Mouse (Mus musculus) liver, postnatal 0 days (tissue): ENCODE measurements around the gene B3gnt7. TPM values are rescaled to one million over a fixed set of nuclear protein-coding genes. Genes with fewer than 3 reads are reported as not detected.

ENCODE experiments used
- ATAC-seq: fragments of 200-750 bp; cut with Nextera tagmentation; 2 replicates; pipeline ENCODE4 v1.8.0; 2017; ENCODE audit warnings: mild to moderate bottlenecking, moderate library complexity
- DNase-seq: peaks from one replicate; pipeline ENCODE4 v3.0.0-alpha.2; 2016
- H3K27ac ChIP-seq: fragments of 300-500 bp; sonication (generic); 2 replicates; pipeline ENCODE4 v1.5.1; 2014; ENCODE audit warnings: antibody characterized with exemption, moderate library complexity, mild to moderate bottlenecking, low read depth
- H3K27me3 ChIP-seq: fragments of 300-500 bp; sonication (generic); 2 replicates; pipeline ENCODE4 v1.6.1; 2014; ENCODE audit warnings: low read length, control low read depth, mixed read lengths; ENCODE audit not compliant: insufficient read depth
- H3K36me3 ChIP-seq: fragments of 300-500 bp; sonication (generic); replicated peaks from 2 replicates; pipeline ENCODE4 v1.6.1; 2014; ENCODE audit warnings: mild to moderate bottlenecking, control low read depth, low read length, moderate library complexity, mixed read lengths; ENCODE audit not compliant: insufficient read depth
- H3K4me1 ChIP-seq: fragments of 300-500 bp; sonication (generic); 2 replicates; pipeline ENCODE4 v1.6.1; 2014; ENCODE audit warnings: antibody characterized with exemption, mild to moderate bottlenecking, control low read depth; ENCODE audit not compliant: insufficient read depth
- H3K4me2 ChIP-seq: fragments of 300-500 bp; sonication (generic); 2 replicates; pipeline ENCODE4 v1.6.1; 2014; ENCODE audit warnings: low read depth, mild to moderate bottlenecking, low read length, moderate library complexity, mixed read lengths
- H3K4me3 ChIP-seq: fragments of 300-500 bp; sonication (generic); 2 replicates; pipeline ENCODE4 v1.5.1; 2014; ENCODE audit warnings: low read depth, low read length
- H3K9ac ChIP-seq: fragments of 300-500 bp; sonication (generic); replicated peaks from 2 replicates; pipeline ENCODE4 v1.6.1; 2014; ENCODE audit warnings: mild to moderate bottlenecking, moderate library complexity
- H3K9me3 ChIP-seq: fragments of 300-500 bp; sonication (generic); 2 replicates; pipeline ENCODE4 v1.6.1; 2016; ENCODE audit warnings: mild to moderate bottlenecking, control low read depth, low read length, mixed read lengths
- CTCF ChIP-seq: sonication (generic); IDR thresholded peaks from 2 replicates; pipeline ENCODE4 v1.5.1; 2016; ENCODE audit warnings: antibody characterized with exemption, low read depth
- EP300 ChIP-seq: IDR thresholded peaks from 2 replicates; pipeline ENCODE4 v1.6.1; 2016; ENCODE audit warnings: antibody characterized with exemption, low read depth, mild to moderate bottlenecking
- WGBS: fragments of 180-500 bp; shearing (Covaris S2); extraction: QIAGEN DNeasy Blood & Tissue Kit; methylation state at CpG from one replicate; pipeline ENCODE4 v1.1.7; 2014; ENCODE audit not compliant: insufficient replicate concordance; 5-methylcytosine and 5-hydroxymethylcytosine counted together
- polyA plus RNA-seq: library from polyadenylated mRNA; unstranded; fragments of >200 nt; fragmentation: Nextera tagmentation; extraction: Ambion mirVana; gene quantifications from 2 replicates; pipeline ENCODE4 v1.2.1, GENCODE M21; 2015

B3gnt7 gene
- polyA plus RNA-seq, 1 experiment from 2014 or later = 1.0 TPM

DNA sequence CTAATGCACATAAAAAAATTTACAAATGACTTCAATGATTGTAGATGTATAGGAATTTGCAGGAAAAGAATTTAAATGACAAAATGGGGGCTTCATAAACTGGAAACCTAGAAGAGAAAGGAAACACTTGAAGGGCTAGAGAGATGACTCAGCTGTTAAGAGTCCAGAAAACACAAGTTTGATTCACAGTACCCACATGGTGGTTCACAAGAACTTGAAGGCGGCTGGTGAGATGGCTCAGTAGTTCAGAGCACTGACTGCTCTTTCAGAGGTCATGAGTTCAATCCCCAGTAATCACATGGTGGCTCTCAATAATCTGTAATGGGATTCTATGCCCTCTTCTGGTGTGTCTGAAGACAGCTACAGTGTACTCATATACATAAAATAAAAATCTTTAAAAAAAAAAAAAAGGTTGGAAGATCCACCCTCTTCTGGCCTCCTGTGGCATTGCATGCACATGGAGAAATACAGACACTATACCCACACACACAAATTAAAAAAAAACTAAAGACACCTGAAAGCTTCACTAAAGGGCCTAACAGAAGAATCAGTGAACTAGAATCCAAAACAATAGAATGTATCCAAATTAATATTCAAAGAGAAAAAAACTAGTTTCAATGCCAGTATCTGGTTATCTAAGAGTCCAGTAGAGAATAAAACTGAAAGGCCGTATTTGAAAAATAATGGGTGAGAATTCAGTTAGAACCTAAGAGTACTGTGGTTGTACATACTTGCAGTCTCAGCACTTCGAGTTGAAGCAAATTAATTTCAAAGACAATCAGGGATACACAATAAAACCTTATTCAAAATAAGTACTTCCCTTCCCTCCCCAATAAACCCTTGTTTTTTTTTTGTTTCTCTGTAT, 44.5 kb downstream of the B3gnt7 start:
- no peaks in the 10 kb centered on the region for H3K27me3 ChIP-seq
- no peak overlapping the region for H3K4me3 ChIP-seq
- WGBS = 77% methylated on average over 3 of the region's 3 CpGs
- DNase-seq (no peak), ATAC-seq (no peak)
- no peak overlapping the region for H3K4me2 ChIP-seq
- no peak overlapping the region for H3K9ac ChIP-seq
- peak; percentile 38 for TF ChIP-seq CTCF
- TF ChIP-seq EP300 = no peak
- peaks cover 44% of the 10 kb centered on the region for H3K36me3 ChIP-seq
- peaks cover 4% of the 10 kb centered on the region; the same call in 1 of the 2 replicates for H3K4me1 ChIP-seq
- H3K9me3 ChIP-seq = no peaks in the 10 kb centered on the region
- H3K27ac ChIP-seq = no peak overlapping the region

DNA sequence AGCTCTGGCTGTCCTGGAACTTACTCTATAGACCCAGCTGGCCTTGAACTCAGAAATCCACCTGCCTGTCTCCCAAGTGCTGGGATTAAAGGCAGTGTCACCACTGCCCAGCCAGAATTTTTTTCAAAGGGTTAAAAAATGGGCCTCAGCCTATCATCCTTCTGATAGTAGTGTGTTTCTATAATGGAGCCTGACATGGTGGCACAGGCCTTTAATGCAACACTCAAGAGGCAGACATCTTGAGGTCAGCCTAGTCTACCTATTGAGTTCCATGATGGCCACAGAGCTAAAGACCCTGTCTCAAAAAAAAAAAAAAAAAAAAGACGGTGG, 45.0 kb downstream of the B3gnt7 start:
- Histone ChIP-seq H3K9me3 (no peaks in the 10 kb centered on the region), H3K9ac (no peak overlapping the region), H3K27me3 (no peaks in the 10 kb centered on the region), H3K27ac (no peak overlapping the region), H3K4me1 (peaks cover 4% of the 10 kb centered on the region; the same call in 1 of the 2 replicates), H3K4me3 (no peak overlapping the region), H3K4me2 (no peak overlapping the region), H3K36me3 (peaks cover 50% of the 10 kb centered on the region)
- 77% methylated on average over 1 of the region's 1 CpGs for whole genome bisulfite sequencing
- TF ChIP-seq CTCF (no peak), EP300 (no peak)
- ATAC-seq (no peak), DNase-seq (no peak)

GRCm38 (mm10) chr1:86348083-86348482, 45.5 kb downstream of the B3gnt7 start:
- TF ChIP-seq CTCF (no peak), EP300 (no peak)
- Histone ChIP-seq H3K27me3 (no peaks in the 10 kb centered on the region), H3K9ac (no peak overlapping the region), H3K4me2 (no peak overlapping the region), H3K9me3 (no peaks in the 10 kb centered on the region), H3K27ac (no peak overlapping the region), H3K4me1 (peaks cover 4% of the 10 kb centered on the region; the same call in 1 of the 2 replicates), H3K36me3 (peaks cover 53% of the 10 kb centered on the region), H3K4me3 (no peak overlapping the region)
- ATAC-seq (no peak), DNase-seq (no peak)
- WGBS = 81% methylated on average over 1 of the region's 1 CpGs

DNA sequence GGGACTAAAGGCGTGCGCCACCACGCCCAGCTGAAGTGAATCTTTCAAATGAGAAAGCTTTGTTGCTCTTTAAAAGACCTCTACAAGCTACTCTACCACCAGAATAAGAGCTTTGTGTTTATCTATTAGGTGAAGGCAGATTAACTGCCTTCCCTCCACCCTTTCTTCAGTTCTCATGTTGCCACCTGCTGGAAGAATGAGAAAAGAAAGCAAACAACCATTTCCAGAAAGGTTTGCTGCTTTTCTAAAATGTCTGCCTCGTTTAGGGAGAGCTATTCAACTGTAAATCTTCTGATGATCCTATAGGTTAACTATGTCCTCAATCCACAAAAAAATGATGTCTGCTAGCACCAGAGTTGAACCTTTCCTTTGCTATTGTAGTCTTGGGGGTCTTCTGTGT, 46.2 kb downstream of the B3gnt7 start:
- ATAC-seq = no peak
- H3K4me1 ChIP-seq = peaks cover 1% of the 10 kb centered on the region; the same call in 1 of the 2 replicates
- no peak overlapping the region for H3K27ac ChIP-seq
- no peak for TF ChIP-seq EP300
- TF ChIP-seq CTCF = 0 out of 2 replicates have a peak, but pooled peaks have one; percentile 24
- no peak overlapping the region for H3K4me2 ChIP-seq
- 81% methylated on average over 4 of the region's 4 CpGs for WGBS
- peaks cover 60% of the 10 kb centered on the region for H3K36me3 ChIP-seq
- no peak overlapping the region for H3K4me3 ChIP-seq
- no peaks in the 10 kb centered on the region for H3K27me3 ChIP-seq
- no peak for DNase-seq
- H3K9ac ChIP-seq = no peak overlapping the region
- no peaks in the 10 kb centered on the region for H3K9me3 ChIP-seq

DNA sequence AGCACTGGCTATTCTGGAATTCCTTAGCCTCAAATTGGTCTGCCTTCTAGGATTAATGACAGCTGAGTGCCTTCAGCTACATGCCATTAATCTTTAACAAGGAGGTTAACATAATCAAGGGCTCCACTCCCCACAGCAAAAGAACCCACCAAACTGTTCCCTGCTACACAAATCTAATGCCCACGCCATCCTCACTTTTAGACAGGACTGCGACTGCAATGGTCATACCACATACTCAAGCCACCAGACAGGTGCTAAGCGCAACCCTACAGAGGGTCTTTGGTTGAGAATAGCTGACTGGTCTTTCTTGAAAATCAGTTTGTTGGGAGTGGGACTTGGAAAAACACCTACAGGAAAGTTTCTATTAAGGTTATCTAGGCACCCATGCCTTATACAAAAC, 46.6 kb downstream of the B3gnt7 start:
- WGBS = 87% methylated on average over 3 of the region's 3 CpGs
- H3K36me3 ChIP-seq = peaks cover 64% of the 10 kb centered on the region
- TF ChIP-seq EP300 = no peak
- TF ChIP-seq CTCF = no peak
- H3K27me3 ChIP-seq = no peaks in the 10 kb centered on the region
- ATAC-seq (no peak), DNase-seq (no peak)
- H3K27ac ChIP-seq = no peak overlapping the region
- no peaks in the 10 kb centered on the region; the same call in 1 of the 2 replicates for H3K4me1 ChIP-seq
- H3K4me2 ChIP-seq = no peak overlapping the region
- no peaks in the 10 kb centered on the region for H3K9me3 ChIP-seq
- H3K9ac ChIP-seq = no peak overlapping the region
- no peak overlapping the region for H3K4me3 ChIP-seq

DNA sequence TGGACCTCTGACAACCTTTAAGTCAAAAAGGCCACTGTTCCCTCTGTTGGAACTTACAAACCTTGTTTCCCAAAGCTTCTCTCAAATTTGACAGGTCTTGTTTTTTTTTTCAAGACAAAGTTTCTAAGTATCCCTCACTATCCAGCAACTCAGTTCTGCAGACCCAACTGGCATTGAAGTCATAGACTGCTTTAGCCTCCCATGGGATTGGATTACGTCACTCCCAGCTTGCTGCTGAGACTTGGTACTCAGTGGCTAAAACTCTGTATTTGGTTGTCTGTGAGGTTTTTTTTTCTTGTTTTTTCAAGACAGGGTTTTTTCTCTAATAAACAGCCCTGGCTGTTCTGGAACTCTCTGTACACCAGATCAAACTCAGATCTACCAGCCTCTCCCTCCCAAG, 47.1 kb downstream of the B3gnt7 start:
- ATAC-seq (no peak), DNase-seq (no peak)
- no peak overlapping the region for H3K4me3 ChIP-seq
- H3K4me1 ChIP-seq = no peaks in the 10 kb centered on the region; the same call in 1 of the 2 replicates
- no peak overlapping the region for H3K4me2 ChIP-seq
- no peak overlapping the region for H3K27ac ChIP-seq
- no peaks in the 10 kb centered on the region for H3K9me3 ChIP-seq
- H3K27me3 ChIP-seq = no peaks in the 10 kb centered on the region
- H3K36me3 ChIP-seq = peaks cover 69% of the 10 kb centered on the region
- WGBS = 86% methylated on average over 1 of the region's 1 CpGs
- TF ChIP-seq CTCF = no peak
- no peak for TF ChIP-seq EP300
- no peak overlapping the region for H3K9ac ChIP-seq
